Mouse (Mus musculus): Measurements from ENCODE around the gene Arid5a.

DNA sequence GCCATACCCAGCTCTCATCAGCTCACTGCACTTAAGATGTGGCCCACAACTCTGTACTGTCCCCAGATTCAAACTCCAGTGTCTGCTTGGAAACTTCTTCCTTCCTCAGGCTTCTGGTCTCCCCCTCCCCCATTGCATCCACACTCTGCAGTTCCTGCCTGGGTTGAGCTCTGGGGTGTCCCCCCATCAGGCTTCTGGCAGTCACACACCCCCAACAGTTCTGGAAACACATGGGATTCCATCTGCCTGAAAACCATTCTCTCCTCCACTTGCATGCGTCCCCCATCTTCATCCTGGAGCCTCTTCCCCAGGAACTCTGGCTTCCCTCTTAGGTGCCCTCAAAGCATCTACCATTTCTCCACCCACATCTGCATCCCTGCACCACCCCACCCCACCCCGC, 19.3 kb downstream of the Arid5a start:
- no peak for TF ChIP-seq CTCF (IDR thresholded peaks at IDR 0.05; ENCODE audit: control insufficient read depth, insufficient read depth, low read length)
- no peak for TF ChIP-seq POLR2A (IDR thresholded peaks at IDR 0.05; ENCODE audit: borderline replicate concordance, control insufficient read depth, low read depth, low read length)

Data from bone marrow, adult 2 months (tissue).